Mouse (Mus musculus): Measurements from ENCODE around the gene Gas2l1. TPM values are rescaled to one million over a fixed set of nuclear protein-coding genes. Genes with fewer than 3 reads are reported as not detected.
"Not testable (repeated sequence)": the region's sequence is repeated elsewhere in the genome, so short reads cannot be mapped to it uniquely, and the experiment has no call there.

Gene Gas2l1
- polyA plus RNA-seq, 1 experiment: 40.2 TPM

DNA sequence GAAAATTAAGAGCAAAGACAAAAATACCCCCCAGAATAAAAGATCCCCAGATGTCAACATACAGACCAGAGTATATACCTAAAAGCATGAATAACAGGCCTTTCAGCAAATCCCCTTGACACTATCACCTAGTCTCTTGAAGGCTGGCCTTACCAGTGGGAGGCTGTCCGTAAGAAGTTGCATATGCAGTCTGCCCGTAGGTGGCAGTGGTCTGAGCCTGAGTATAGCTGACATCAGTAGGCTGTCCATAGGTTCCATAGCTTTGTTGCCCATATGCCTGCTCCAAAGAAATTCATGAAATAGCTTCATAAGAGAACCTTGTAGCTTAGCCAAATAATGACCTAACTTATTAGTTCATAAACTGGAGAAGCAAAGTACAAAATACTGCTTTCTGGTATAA, 26.6 kb upstream of the Gas2l1 start:
- Histone ChIP-seq H3K4me3 (ENCODE audit: insufficient read depth, low read depth, low read length) (no peak overlapping the region), H3K27me3 (replicated peaks; ENCODE audit: control insufficient read depth, insufficient read depth, low read length) (no peaks in the 10 kb centered on the region), H3K27ac (ENCODE audit: insufficient read depth, low read depth, low read length) (no peak overlapping the region), H3K4me1 (ENCODE audit: control insufficient read depth, insufficient read depth, low read length) (peaks cover 19% of the 10 kb centered on the region; the same call in 1 of the 2 replicates), H3K36me3 (ENCODE audit: control insufficient read depth, insufficient read depth, low read length) (peaks cover 10% of the 10 kb centered on the region)
- peak; percentile 35; the same call in 1 of the 2 replicates for TF ChIP-seq CTCF (conservative IDR thresholded peaks at IDR 0.05; ENCODE audit: insufficient read depth, insufficient read length, low read depth, low read length)
- no peak for TF ChIP-seq POLR2A (IDR thresholded peaks at IDR 0.05; ENCODE audit: low read depth, low read length)
- DNase-seq: no peak
- 14% methylated on average over 2 of the region's 2 CpGs for WGBS

DNA sequence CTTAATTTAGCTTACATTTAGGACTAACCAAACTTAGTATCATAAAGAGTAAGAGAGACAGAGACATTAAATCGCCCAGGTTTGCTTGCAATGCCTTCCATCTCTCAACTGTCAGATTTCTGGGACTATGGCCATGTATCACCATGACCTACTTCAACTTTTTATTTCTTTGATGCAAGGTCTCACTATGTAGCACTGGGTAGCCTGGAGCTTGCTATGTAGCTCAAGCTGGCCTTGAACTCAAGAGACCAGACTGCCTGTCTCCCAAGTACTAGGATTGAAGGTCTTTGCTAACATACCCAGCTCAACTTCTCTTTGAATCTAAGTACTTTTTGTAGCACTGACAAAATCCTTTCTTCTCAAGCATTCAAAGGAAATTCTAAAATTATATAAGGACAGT, 24.0 kb upstream of the Gas2l1 start:
- DNase-seq: no peak
- TF ChIP-seq CTCF (conservative IDR thresholded peaks at IDR 0.05; ENCODE audit: insufficient read depth, insufficient read length, low read depth, low read length): no peak
- TF ChIP-seq POLR2A (IDR thresholded peaks at IDR 0.05; ENCODE audit: low read depth, low read length): no peak
- H3K4me3 ChIP-seq (ENCODE audit: insufficient read depth, low read depth, low read length): no peak overlapping the region
- peaks cover 17% of the 10 kb centered on the region; the same call in 1 of the 2 replicates for H3K4me1 ChIP-seq (ENCODE audit: control insufficient read depth, insufficient read depth, low read length)
- H3K27me3 ChIP-seq (replicated peaks; ENCODE audit: control insufficient read depth, insufficient read depth, low read length): no peaks in the 10 kb centered on the region
- H3K36me3 ChIP-seq (ENCODE audit: control insufficient read depth, insufficient read depth, low read length): peaks cover 25% of the 10 kb centered on the region
- 0 out of 2 replicates have a peak overlapping the region, but pooled peaks have one; percentile 9 for H3K27ac ChIP-seq (ENCODE audit: insufficient read depth, low read depth, low read length)
- 82% methylated on average over 1 of the region's 1 CpGs for WGBS

DNA sequence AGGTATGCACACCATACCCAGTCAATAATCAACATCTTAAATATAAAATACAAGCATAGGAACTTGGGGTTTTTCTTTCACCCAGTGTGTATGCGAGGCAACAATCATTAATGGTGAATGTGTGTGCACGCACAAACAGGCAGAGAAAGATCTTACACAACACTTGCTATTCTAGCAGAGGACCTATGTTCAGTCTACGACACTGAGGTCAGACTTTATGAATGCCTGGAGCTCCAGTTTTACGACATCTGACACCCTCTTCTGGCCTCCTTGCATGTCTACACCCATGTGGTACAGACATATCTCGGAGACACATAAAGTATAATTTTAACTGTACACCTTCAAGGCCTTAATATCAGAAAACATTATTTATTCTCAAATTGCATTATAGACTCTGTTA, 11.7 kb upstream of the Gas2l1 start:
- DNase-seq; H3K27me3 ChIP-seq (replicated peaks; ENCODE audit: control insufficient read depth, insufficient read depth, low read length); H3K27ac ChIP-seq (ENCODE audit: insufficient read depth, low read depth, low read length); H3K4me3 ChIP-seq (ENCODE audit: insufficient read depth, low read depth, low read length); H3K4me1 ChIP-seq (ENCODE audit: control insufficient read depth, insufficient read depth, low read length): not testable (repeated sequence)
- WGBS: 64% methylated on average over 4 of the region's 5 CpGs
- H3K36me3 ChIP-seq (ENCODE audit: control insufficient read depth, insufficient read depth, low read length): peaks cover 19% of the 10 kb centered on the region

DNA sequence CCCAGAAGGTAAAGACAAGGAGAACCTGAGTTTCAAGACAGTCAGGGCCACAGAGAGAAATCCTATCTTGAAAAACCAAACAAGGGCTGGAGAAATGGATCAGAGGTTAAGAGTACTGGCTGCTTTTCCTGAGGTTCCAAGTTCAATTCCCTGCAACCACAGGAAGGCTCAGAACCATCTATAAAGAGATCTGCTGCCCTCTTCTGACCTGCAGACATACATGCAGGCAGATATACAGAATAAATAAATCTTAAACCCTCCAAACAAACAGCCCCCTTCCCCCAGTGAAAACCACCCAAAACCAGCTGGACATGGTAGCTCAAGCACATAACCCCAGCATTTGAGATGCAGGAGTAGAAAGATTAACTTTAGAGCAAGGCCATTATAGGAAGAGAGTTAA, 10.6 kb upstream of the Gas2l1 start:
- DNase-seq: no peak
- Histone ChIP-seq H3K36me3 (ENCODE audit: control insufficient read depth, insufficient read depth, low read length) (peaks cover 24% of the 10 kb centered on the region), H3K27ac (ENCODE audit: insufficient read depth, low read depth, low read length) (no peak overlapping the region), H3K4me1 (ENCODE audit: control insufficient read depth, insufficient read depth, low read length) (no peaks in the 10 kb centered on the region), H3K27me3 (replicated peaks; ENCODE audit: control insufficient read depth, insufficient read depth, low read length) (no peaks in the 10 kb centered on the region), H3K4me3 (ENCODE audit: insufficient read depth, low read depth, low read length) (no peak overlapping the region)
- TF ChIP-seq CTCF (conservative IDR thresholded peaks at IDR 0.05; ENCODE audit: insufficient read depth, insufficient read length, low read depth, low read length): no peak
- TF ChIP-seq POLR2A (IDR thresholded peaks at IDR 0.05; ENCODE audit: low read depth, low read length): no peak

DNA sequence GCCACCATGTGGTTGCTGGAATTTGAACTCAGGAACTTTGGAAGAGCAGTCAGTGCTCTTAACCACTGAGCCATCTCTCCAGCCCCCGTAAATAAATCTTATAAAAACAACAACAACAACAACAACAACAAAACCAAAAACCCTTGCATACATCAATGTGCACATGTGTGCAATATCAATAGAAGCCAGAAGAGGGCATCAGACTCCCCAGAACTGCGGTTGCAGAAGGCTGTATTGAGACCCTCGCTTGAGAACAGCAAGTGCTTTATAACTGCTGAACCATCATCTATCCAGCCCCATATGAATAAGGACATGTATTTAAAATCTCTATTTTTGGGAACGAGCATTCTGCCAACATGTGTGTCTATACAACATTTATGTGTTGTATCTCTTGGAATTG, 9.8 kb upstream of the Gas2l1 start:
- peak; percentile 40 for DNase-seq
- Histone ChIP-seq H3K4me1 (ENCODE audit: control insufficient read depth, insufficient read depth, low read length) (no peaks in the 10 kb centered on the region), H3K36me3 (ENCODE audit: control insufficient read depth, insufficient read depth, low read length) (peaks cover 21% of the 10 kb centered on the region), H3K27ac (ENCODE audit: insufficient read depth, low read depth, low read length) (no peak overlapping the region), H3K27me3 (replicated peaks; ENCODE audit: control insufficient read depth, insufficient read depth, low read length) (no peaks in the 10 kb centered on the region), H3K4me3 (ENCODE audit: insufficient read depth, low read depth, low read length) (no peak overlapping the region)
- TF ChIP-seq CTCF (conservative IDR thresholded peaks at IDR 0.05; ENCODE audit: insufficient read depth, insufficient read length, low read depth, low read length) (peak; percentile 35; the same call in 1 of the 2 replicates), POLR2A (IDR thresholded peaks at IDR 0.05; ENCODE audit: low read depth, low read length) (no peak)
- 54% methylated on average over 4 of the region's 4 CpGs for WGBS

DNA sequence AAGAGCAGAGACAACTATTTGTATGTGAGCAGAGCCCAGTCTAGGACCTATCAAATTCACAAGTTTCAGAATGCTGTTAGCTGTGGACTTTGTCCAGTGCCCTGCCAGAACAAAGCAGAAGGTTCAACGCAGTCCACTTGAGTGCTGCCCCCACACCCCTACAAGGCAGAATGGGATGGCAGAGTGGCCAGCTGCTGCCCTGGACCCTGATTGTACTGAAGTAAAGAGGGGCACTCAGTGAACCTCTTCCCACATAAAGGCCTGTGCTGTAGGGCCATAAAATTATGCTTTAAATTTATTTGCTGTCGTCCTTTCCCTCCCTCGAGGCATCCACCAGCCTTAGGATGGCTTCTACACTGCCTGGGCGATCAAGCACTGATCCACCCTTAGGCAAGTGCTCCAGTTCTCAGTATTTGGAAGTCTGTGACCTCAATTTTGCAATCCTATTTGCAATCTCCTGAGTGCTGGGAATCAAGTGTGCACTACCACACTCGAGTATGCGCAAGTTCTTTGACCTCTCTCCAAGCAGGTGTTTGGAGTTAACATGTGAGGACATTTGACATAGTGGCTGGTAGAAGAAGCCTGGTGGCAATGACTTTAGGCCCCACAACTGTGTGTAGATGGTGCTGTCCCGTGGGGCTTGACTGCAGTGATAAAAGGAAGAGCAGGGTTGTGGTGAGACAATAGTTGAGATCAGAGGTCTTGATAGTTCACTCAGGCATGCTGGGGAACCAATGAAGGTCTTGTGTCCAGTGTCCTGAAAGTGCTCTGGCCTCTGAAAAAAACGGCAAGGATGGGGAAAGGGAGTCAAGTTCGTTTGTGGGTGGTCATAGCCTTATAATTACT, 3.2 kb upstream of the Gas2l1 start:
- H3K27me3 ChIP-seq (replicated peaks; ENCODE audit: control insufficient read depth, insufficient read depth, low read length): no peaks in the 10 kb centered on the region
- H3K4me1 ChIP-seq (ENCODE audit: control insufficient read depth, insufficient read depth, low read length): peaks cover 15% of the 10 kb centered on the region
- no peak for DNase-seq
- TF ChIP-seq POLR2A (IDR thresholded peaks at IDR 0.05; ENCODE audit: low read depth, low read length) (no peak), CTCF (conservative IDR thresholded peaks at IDR 0.05; ENCODE audit: insufficient read depth, insufficient read length, low read depth, low read length) (no peak)
- peaks cover 15% of the 10 kb centered on the region for H3K36me3 ChIP-seq (ENCODE audit: control insufficient read depth, insufficient read depth, low read length)
- 48% methylated on average over 9 of the region's 9 CpGs for WGBS
- no peak overlapping the region for H3K4me3 ChIP-seq (ENCODE audit: insufficient read depth, low read depth, low read length)
- no peak overlapping the region for H3K27ac ChIP-seq (ENCODE audit: insufficient read depth, low read depth, low read length)

DNA sequence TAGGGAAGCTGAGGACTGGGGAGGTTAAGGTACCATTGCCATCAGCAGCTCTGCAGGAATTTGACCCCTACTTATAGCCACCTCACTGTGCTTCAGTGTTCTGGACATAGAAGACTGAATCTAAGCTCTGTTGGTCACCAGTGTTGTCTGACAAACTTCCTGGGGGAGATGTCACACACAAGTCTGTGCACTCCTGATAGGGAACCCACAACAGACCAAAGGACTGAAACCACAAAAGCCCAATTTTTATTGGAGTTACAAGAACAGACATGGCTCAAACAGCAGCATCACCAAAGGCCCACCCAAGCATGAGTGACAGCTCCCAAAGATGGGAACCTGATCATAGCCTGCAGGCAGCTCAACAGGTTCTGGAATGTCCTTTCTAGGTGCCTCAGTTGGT, 1.9 kb upstream of the Gas2l1 start:
- TF ChIP-seq CTCF (conservative IDR thresholded peaks at IDR 0.05; ENCODE audit: insufficient read depth, insufficient read length, low read depth, low read length) (no peak), POLR2A (IDR thresholded peaks at IDR 0.05; ENCODE audit: low read depth, low read length) (no peak)
- Histone ChIP-seq H3K4me1 (ENCODE audit: control insufficient read depth, insufficient read depth, low read length) (peaks cover 18% of the 10 kb centered on the region), H3K27me3 (replicated peaks; ENCODE audit: control insufficient read depth, insufficient read depth, low read length) (no peaks in the 10 kb centered on the region), H3K36me3 (ENCODE audit: control insufficient read depth, insufficient read depth, low read length) (peaks cover 8% of the 10 kb centered on the region), H3K4me3 (ENCODE audit: insufficient read depth, low read depth, low read length) (no peak overlapping the region), H3K27ac (ENCODE audit: insufficient read depth, low read depth, low read length) (no peak overlapping the region)
- DNase-seq: no peak

All from kidney, adult 2 months (tissue).